Mouse (Mus musculus) ovary, postnatal 10 days (tissue): ENCODE measurements around the gene Babam2.

ENCODE experiments used
- DNase-seq: peaks from one replicate; pipeline ENCODE4 v3.0.0; 2022; ENCODE audit warnings: low spot score

Babam2 gene

GRCm38 (mm10) chr5:32080490-32081219 is 383.2 kb downstream of the Babam2 start:
- no peak for DNase-seq

- DNase-seq, result no peak
Observed at GRCm38 (mm10) chr5:32084401-32084804, 386.9 kb downstream of the Babam2 start.

GRCm38 (mm10) chr5:32085566-32085965 is 388.1 kb downstream of the Babam2 start:
- DNase-seq, result no peak

- DNase-seq, result no peak
Observed at GRCm38 (mm10) chr5:32085971-32086370, 388.5 kb downstream of the Babam2 start.

- DNase-seq, result no peak
Observed at GRCm38 (mm10) chr5:32086526-32087090, 389.1 kb downstream of the Babam2 start.

- no peak for DNase-seq
Observed at GRCm38 (mm10) chr5:32089481-32089880, 392.0 kb downstream of the Babam2 start.

GRCm38 (mm10) chr5:32092281-32092680 is 394.8 kb downstream of the Babam2 start:
- no peak for DNase-seq

GRCm38 (mm10) chr5:32098691-32099090 is 401.2 kb downstream of the Babam2 start:
- DNase-seq, result no peak

- DNase-seq, result peak; percentile 42
Observed at GRCm38 (mm10) chr5:32102484-32102883, 405.0 kb downstream of the Babam2 start.

GRCm38 (mm10) chr5:32102971-32103431 is 405.5 kb downstream of the Babam2 start:
- no peak for DNase-seq

GRCm38 (mm10) chr5:32103545-32103944 is 406.1 kb downstream of the Babam2 start:
- DNase-seq, result no peak

- DNase-seq, result no peak
Observed at GRCm38 (mm10) chr5:32104119-32104990, 406.9 kb downstream of the Babam2 start.

- no peak for DNase-seq
Observed at GRCm38 (mm10) chr5:32106473-32107140, 409.1 kb downstream of the Babam2 start.

- no peak for DNase-seq
Observed at GRCm38 (mm10) chr5:32110651-32111050, 413.2 kb downstream of the Babam2 start.

GRCm38 (mm10) chr5:32112206-32112916 is 414.9 kb downstream of the Babam2 start:
- DNase-seq, result no peak

- DNase-seq, result no peak
Observed at GRCm38 (mm10) chr5:32120901-32121376, 423.5 kb downstream of the Babam2 start.

- no peak for DNase-seq
Observed at GRCm38 (mm10) chr5:32121936-32122335, 424.5 kb downstream of the Babam2 start.

GRCm38 (mm10) chr5:32122363-32122762 is 424.9 kb downstream of the Babam2 start:
- no peak for DNase-seq

- DNase-seq, result no peak
Observed at GRCm38 (mm10) chr5:32124957-32125356, 427.5 kb downstream of the Babam2 start.

GRCm38 (mm10) chr5:32127226-32127625 is 429.7 kb downstream of the Babam2 start:
- no peak for DNase-seq

- DNase-seq, result no peak
Observed at GRCm38 (mm10) chr5:32127927-32128326, 430.4 kb downstream of the Babam2 start.
